Mouse (Mus musculus) CD8-positive naive resting alpha-beta T cell, adult 57 days (primary cell): ENCODE measurements around the gene Nid1. TPM values are rescaled to one million over a fixed set of nuclear protein-coding genes. Genes with fewer than 3 reads are reported as not detected.

Experiments
- total RNA-seq: library from RNA; stranded (reverse); gene quantifications from one replicate; pipeline ENCODE4 v1.2.4, GENCODE M21; 2023

The Nid1 gene
- total RNA-seq = 1.7 TPM

DNA sequence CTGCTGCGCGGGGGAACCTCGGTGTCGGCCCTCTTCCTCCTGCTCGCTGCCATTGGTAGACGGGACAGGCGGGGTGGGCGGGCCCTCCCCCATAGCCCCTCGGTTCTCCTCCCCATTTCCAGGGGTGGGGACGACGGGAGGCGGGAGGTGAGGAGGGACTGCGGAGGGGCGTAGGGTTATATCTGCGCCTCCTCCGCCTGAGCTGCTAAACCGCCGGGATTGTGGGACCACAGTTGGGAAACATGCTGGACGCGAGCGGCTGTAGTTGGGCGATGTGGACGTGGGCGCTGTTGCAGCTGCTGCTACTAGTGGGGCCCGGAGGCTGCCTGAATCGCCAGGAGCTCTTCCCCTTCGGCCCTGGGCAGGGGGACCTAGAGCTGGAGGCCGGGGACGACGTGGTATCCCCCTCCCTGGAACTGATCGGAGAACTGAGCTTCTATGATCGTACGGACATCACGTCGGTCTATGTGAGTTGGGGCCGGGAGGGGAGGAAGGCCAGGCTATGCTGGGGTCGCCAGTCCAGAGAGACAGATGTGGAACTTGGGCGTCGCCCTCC is at the start of gene Nid1:
Gene Nid1, plus strand, starts transcription at position 92 of the 556 bp plus-strand sequence.

DNA sequence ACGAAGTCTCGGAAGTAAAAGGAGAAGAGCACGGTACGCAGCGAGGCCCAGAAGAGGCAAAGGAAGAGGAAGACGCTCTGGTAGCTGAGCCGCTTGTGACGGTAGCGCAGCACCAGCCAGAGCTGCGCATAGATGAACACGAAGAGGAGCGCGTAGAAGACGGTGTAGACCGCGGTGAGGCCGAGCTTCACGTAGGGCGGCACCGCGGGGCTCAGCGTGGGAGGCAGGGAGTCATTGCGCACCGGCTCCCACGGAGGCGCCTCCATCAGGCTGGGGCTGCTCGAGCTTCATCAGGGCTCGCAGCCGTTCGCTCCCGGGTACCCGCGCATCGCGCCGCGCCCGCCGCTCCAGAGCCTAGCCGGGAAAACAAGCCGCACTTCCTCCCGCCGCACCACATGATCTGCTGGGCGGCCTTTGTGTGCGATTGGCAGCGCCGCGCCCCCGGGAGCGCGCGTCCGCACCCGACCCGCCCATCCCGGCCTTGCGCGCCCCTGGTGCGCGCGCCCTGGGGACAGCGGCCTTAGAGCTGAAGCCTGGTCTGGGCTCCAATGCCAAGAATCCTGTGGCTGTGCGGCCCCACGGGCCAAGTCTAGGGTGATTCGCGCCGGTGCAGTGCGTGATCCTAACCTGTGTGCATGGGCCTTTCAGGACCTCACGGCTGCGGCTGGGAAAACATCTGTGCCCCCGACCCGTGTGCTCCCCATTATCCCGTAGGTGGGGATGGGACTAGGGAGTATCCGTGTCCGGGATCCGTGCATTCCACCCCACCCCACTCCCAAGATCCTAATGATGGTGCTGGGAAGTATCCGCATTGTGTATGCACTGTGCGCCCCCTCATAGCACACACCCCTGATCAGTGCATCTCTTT is 43.9 kb upstream of the Nid1 start, which contains the start of gene Gpr137b:
Gene Gpr137b, minus strand, starts transcription at position 787 of the 868 bp plus-strand sequence.

Other genes starting within 250 kb of the Nid1 start
- 4.1 TPM for gene Gpr137b, start 43.5 kb upstream of the Nid1 start, total RNA-seq
- 88.3 TPM for gene Lyst, start 152.8 kb downstream of the Nid1 start, total RNA-seq